Mouse (Mus musculus): ENCODE results near the gene Hamp.

- TF ChIP-seq POLR2A (IDR thresholded peaks at IDR 0.05; ENCODE audit: low read depth, low read length), result no peak
- no peak for TF ChIP-seq CTCF (IDR thresholded peaks at IDR 0.05; ENCODE audit: extremely low read depth, insufficient read depth, insufficient read length, insufficient replicate concordance)
Measured at GRCm38 (mm10) chr7:30917219-30917618, 26.6 kb downstream of the Hamp start.

Measured in spleen, adult 2 months (tissue).